In genomic region chr4:89485981-89486531, GRCm38 (mm10) we compare ENCODE assay signal across 8 mouse cellular contexts.
A peak's percentile ranks its signal among the peaks of the same experiment; 100 is the strongest.
DNase-seq lines count a peak whose midpoint lies in the region; ATAC-seq and TF ChIP-seq lines count a peak whose summit lies in the region.

No protein-coding gene starts in this region.

- H3K27me3 ChIP-seq in MEL (ENCODE audit: control insufficient read depth in 1 of 2, insufficient read depth in 2 of 2, low read length in 2 of 2), result no peaks in the 10 kb centered on the region
- no peaks in the 10 kb centered on the region for H3K27me3 ChIP-seq in liver, embryonic 12.5 days (replicated peaks)
- no peaks in the 10 kb centered on the region for H3K27me3 ChIP-seq in small intestine, adult 2 months (ENCODE audit: control insufficient read depth, insufficient read depth, low read length)

- peak; percentile 39 for DNase-seq in gastrocnemius, adult 2 months
- DNase-seq in gastrocnemius, postnatal 25 days, result no peak
- DNase-seq in MEL (ENCODE audit: low read depth, low spot score), result peak; percentile 91
- peak; percentile 34 to 35 for DNase-seq in heart, postnatal 36 days
- DNase-seq in thymus, postnatal 0 days (ENCODE audit: low spot score), result no peak
- DNase-seq in T-cell, adult 2 months (ENCODE audit: low spot score), result no peak

- TF ChIP-seq RAD21 in MEL (IDR thresholded peaks at IDR 0.05; ENCODE audit: low read depth, low read length), result no peak

- ATAC-seq in liver, embryonic 12.5 days, result peak; percentile 92

- intact Hi-C loops in gastrocnemius, adult 2 months (cut with DNase I), result no loop called here
- intact Hi-C loops in heart, postnatal 36 days (cut with DNase I), result no loop called here

- TF ChIP-seq CTCF in gastrocnemius, adult 2 months (IDR thresholded peaks at IDR 0.05), result no peak
- no peak for TF ChIP-seq CTCF in MEL (IDR thresholded peaks at IDR 0.05 in 2 of 3, conservative IDR thresholded peaks at IDR 0.05 in 1 of 3; ENCODE audit: control insufficient read depth in 1 of 3, insufficient read depth in 1 of 3, low read depth in 2 of 3, low read length in 3 of 3, poor library complexity in 1 of 3, severe bottlenecking in 1 of 3)
- TF ChIP-seq CTCF in small intestine, adult 2 months (IDR thresholded peaks at IDR 0.05; ENCODE audit: extremely low read depth, insufficient read length, insufficient replicate concordance, low read depth, low read length), result no peak

- H3K27ac ChIP-seq in gastrocnemius, adult 2 months, result peak overlapping the region; percentile 16; the same call in 1 of the 2 replicates
- peak overlapping the region; percentile 95 for H3K27ac ChIP-seq in MEL (ENCODE audit: control insufficient read depth, low read depth, low read length)
- peak overlapping the region; percentile 23; the same call in 1 of the 2 replicates for H3K27ac ChIP-seq in liver, embryonic 12.5 days
- H3K27ac ChIP-seq in small intestine, adult 2 months (ENCODE audit: insufficient read depth, low read depth, low read length), result no peak overlapping the region

- H3K9ac ChIP-seq in MEL (ENCODE audit: control insufficient read depth, low read depth, low read length, poor library complexity, severe bottlenecking), result peak overlapping the region; percentile 54
- no peak overlapping the region for H3K9ac ChIP-seq in liver, embryonic 12.5 days

- peaks cover 12 to 26% of the 10 kb centered on the region in 2 experiments for H3K4me1 ChIP-seq in MEL (ENCODE audit: control insufficient read depth in 1 of 2, insufficient read depth in 2 of 2, low read length in 2 of 2)
- peaks cover 25% of the 10 kb centered on the region for H3K4me1 ChIP-seq in liver, embryonic 12.5 days
- peaks cover 6% of the 10 kb centered on the region; the same call in 1 of the 2 replicates for H3K4me1 ChIP-seq in small intestine, adult 2 months (ENCODE audit: control insufficient read depth, insufficient read depth, insufficient read length, low read length)

- peak in 1 of 2 experiments; percentile 44; a peak in 1 of 4 replicates for TF ChIP-seq POLR2A in MEL (IDR thresholded peaks at IDR 0.05; ENCODE audit: control insufficient read depth in 1 of 2, insufficient read depth in 1 of 2, low read depth in 1 of 2, low read length in 2 of 2, poor library complexity in 1 of 2)
- no peak for TF ChIP-seq POLR2A in small intestine, adult 2 months (IDR thresholded peaks at IDR 0.05; ENCODE audit: low read depth, low read length)

- no peaks in the 10 kb centered on the region for H3K79me2 ChIP-seq in MEL (ENCODE audit: control insufficient read depth, insufficient read depth, low read length, poor library complexity)

- peaks cover 0 to 42% of the 10 kb centered on the region in 2 experiments; a peak in 2 of 4 replicates for H3K36me3 ChIP-seq in MEL (ENCODE audit: control insufficient read depth in 1 of 2, insufficient read depth in 2 of 2, low read length in 2 of 2)
- no peaks in the 10 kb centered on the region for H3K36me3 ChIP-seq in liver, embryonic 12.5 days
- no peaks in the 10 kb centered on the region for H3K36me3 ChIP-seq in small intestine, adult 2 months (ENCODE audit: control insufficient read depth, insufficient read depth, low read length)

- H3K4me2 ChIP-seq in liver, embryonic 12.5 days, result peak overlapping the region; percentile 40

- H3K4me3 ChIP-seq in gastrocnemius, adult 2 months, result no peak overlapping the region
- peak overlapping the region; percentile 26 to 54 for H3K4me3 ChIP-seq in MEL (ENCODE audit: control insufficient read depth in 1 of 2, insufficient read depth in 1 of 2, low read depth in 2 of 2, low read length in 2 of 2)
- H3K4me3 ChIP-seq in liver, embryonic 12.5 days, result no peak overlapping the region
- peak overlapping the region; percentile 37; the same call in 1 of the 2 replicates for H3K4me3 ChIP-seq in small intestine, adult 2 months (ENCODE audit: low read depth, low read length)

- no peaks in the 10 kb centered on the region for H3K9me3 ChIP-seq in MEL (replicated peaks; ENCODE audit: insufficient read depth, low read length)
- no peaks in the 10 kb centered on the region for H3K9me3 ChIP-seq in liver, embryonic 12.5 days (replicated peaks)

- WGBS in liver, embryonic 12.5 days (ENCODE audit: insufficient replicate concordance), result 17% methylated on average over 11 of the region's 11 CpGs
- 6% methylated on average over 11 of the region's 11 CpGs for WGBS in small intestine, adult 2 months

- TF ChIP-seq EP300 in MEL (IDR thresholded peaks at IDR 0.05; ENCODE audit: low read depth in 1 of 2, low read length in 2 of 2), result peak; percentile 97

TF ChIP-seq in MEL, 35 proteins besides CTCF, POLR2A, EP300 and RAD21:
- no peak for TF ChIP-seq ZC3H11A (IDR thresholded peaks at IDR 0.05; ENCODE audit: low read depth, low read length)
- TF ChIP-seq E2F4 (IDR thresholded peaks at IDR 0.05; ENCODE audit: borderline replicate concordance, low read depth, low read length), result no peak
- peak; percentile 97 for TF ChIP-seq SIN3A (IDR thresholded peaks at IDR 0.05; ENCODE audit: low read length)
- 0 out of 2 replicates have a peak, but pooled peaks have one; percentile 57 for TF ChIP-seq MAFK (IDR thresholded peaks at IDR 0.05; ENCODE audit: borderline replicate concordance, low read depth, low read length)
- TF ChIP-seq USF2 (IDR thresholded peaks at IDR 0.05; ENCODE audit: borderline replicate concordance in 1 of 2, insufficient read depth in 1 of 2, low read depth in 1 of 2, low read length in 2 of 2), result no peak
- no peak for TF ChIP-seq MEF2A (IDR thresholded peaks at IDR 0.05; ENCODE audit: extremely low read depth, insufficient replicate concordance, low read depth, low read length, poor library complexity, severe bottlenecking)
- peak; percentile 95 for TF ChIP-seq MAX (IDR thresholded peaks at IDR 0.05; ENCODE audit: low read length)
- peak; percentile 74 for TF ChIP-seq MYB (IDR thresholded peaks at IDR 0.05; ENCODE audit: low read depth, low read length)
- TF ChIP-seq ZKSCAN1 (IDR thresholded peaks at IDR 0.05; ENCODE audit: low read depth, low read length), result no peak
- no peak for TF ChIP-seq UBTF (IDR thresholded peaks at IDR 0.05; ENCODE audit: borderline replicate concordance, insufficient read depth, low read depth, low read length)
- TF ChIP-seq BHLHE40 (IDR thresholded peaks at IDR 0.05; ENCODE audit: borderline replicate concordance, low read depth, low read length), result peak; percentile 75; the same call in 1 of the 2 replicates
- TF ChIP-seq SMC3 (IDR thresholded peaks at IDR 0.05; ENCODE audit: low read depth, low read length), result peak; percentile 14; the same call in 1 of the 2 replicates
- no peak for TF ChIP-seq POLR2AphosphoS5 (IDR thresholded peaks at IDR 0.05; ENCODE audit: borderline replicate concordance, low read depth, low read length)
- peak; percentile 95 for TF ChIP-seq ETS1 (IDR thresholded peaks at IDR 0.05; ENCODE audit: low read depth, low read length)
- TF ChIP-seq CHD2 (IDR thresholded peaks at IDR 0.05; ENCODE audit: low read length), result 0 out of 2 replicates have a peak, but pooled peaks have one; percentile 17
- peak; percentile 57; the same call in 1 of the 2 replicates for TF ChIP-seq HCFC1 (IDR thresholded peaks at IDR 0.05; ENCODE audit: low read depth, low read length)
- TF ChIP-seq MYC (IDR thresholded peaks at IDR 0.05; ENCODE audit: low read depth, low read length), result peak; percentile 92
- peak; percentile 62 for TF ChIP-seq ELF1 (IDR thresholded peaks at IDR 0.05; ENCODE audit: low read depth, low read length)
- TF ChIP-seq RCOR1 (IDR thresholded peaks at IDR 0.05; ENCODE audit: low read depth, low read length), result peak; percentile 91
- peak; percentile 91 for TF ChIP-seq GATA1 (IDR thresholded peaks at IDR 0.05; ENCODE audit: low read depth, low read length)
- 0 out of 2 replicates have a peak, but pooled peaks have one; percentile 43 for TF ChIP-seq KAT2A (conservative IDR thresholded peaks at IDR 0.05; ENCODE audit: low read depth, low read length)
- TF ChIP-seq POLR2AphosphoS2 (IDR thresholded peaks at IDR 0.05; ENCODE audit: low read length), result no peak
- TF ChIP-seq MAZ (IDR thresholded peaks at IDR 0.05; ENCODE audit: low read depth, low read length), result peak; percentile 82
- TF ChIP-seq ZMIZ1 (IDR thresholded peaks at IDR 0.05; ENCODE audit: low read depth, low read length), result 0 out of 2 replicates have a peak, but pooled peaks have one; percentile 13
- peak; percentile 92 for TF ChIP-seq MXI1 (IDR thresholded peaks at IDR 0.05; ENCODE audit: low read depth, low read length)
- no peak for TF ChIP-seq NRF1 (IDR thresholded peaks at IDR 0.05; ENCODE audit: insufficient read depth, low read depth, low read length, poor library complexity, severe bottlenecking)
- TF ChIP-seq ZNF384 (IDR thresholded peaks at IDR 0.05; ENCODE audit: low read depth, low read length), result no peak
- TF ChIP-seq TAL1 (IDR thresholded peaks at IDR 0.05; ENCODE audit: low read length), result peak; percentile 83
- TF ChIP-seq JUND (IDR thresholded peaks at IDR 0.05; ENCODE audit: low read depth, low read length), result peak; percentile 89
- TF ChIP-seq CHD1 (IDR thresholded peaks at IDR 0.05; ENCODE audit: low read depth, low read length), result no peak
- TF ChIP-seq GABPA (IDR thresholded peaks at IDR 0.05; ENCODE audit: low read depth, low read length), result no peak
- peak; percentile 52 for TF ChIP-seq USF1 (IDR thresholded peaks at IDR 0.05; ENCODE audit: low read depth, low read length)
- TF ChIP-seq TCF12 (IDR thresholded peaks at IDR 0.05; ENCODE audit: low read depth, low read length), result peak; percentile 83
- no peak for TF ChIP-seq NELFE (IDR thresholded peaks at IDR 0.05; ENCODE audit: low read depth, low read length)
- TF ChIP-seq TBP (IDR thresholded peaks at IDR 0.05; ENCODE audit: low read depth, low read length), result 0 out of 2 replicates have a peak, but pooled peaks have one; percentile 54

Comparison
In these comparisons a context has a peak if more than half of its experiments do, and no peak if none do; other contexts are left out.
1. DNase-seq: peak in gastrocnemius, adult 2 months (single experiment), MEL (single experiment) and heart, postnatal 36 days (2 of 2); none in gastrocnemius, postnatal 25 days (single experiment), thymus, postnatal 0 days (single experiment) and T-cell, adult 2 months (single experiment).
2. H3K4me3 ChIP-seq: peak in MEL (2 of 2) and small intestine, adult 2 months (single experiment); none in gastrocnemius, adult 2 months (single experiment) and liver, embryonic 12.5 days (single experiment).